Mouse (Mus musculus) gastrocnemius, postnatal 36 days (tissue): ENCODE results near the gene Gm10147. TPM values are rescaled to one million over a fixed set of nuclear protein-coding genes. Genes with fewer than 3 reads are reported as not detected.
"Not testable (repeated sequence)": the region's sequence is repeated elsewhere in the genome, so short reads cannot be mapped to it uniquely, and the experiment has no call there.

ENCODE experiments used
- DNase-seq, 2 experiments: peaks; one replicate each; pipeline ENCODE4 v3.0.0; 2022
- intact Hi-C: fragments of 180-260 bp; cut with DNase I; formaldehyde crosslinking; loops from one replicate; pipeline ENCODE4 v1.15.1; 2025
- long read RNA-seq, 2 experiments: library from polyadenylated mRNA; stranded (forward); transcript quantifications; one replicate each; pipeline ENCODE4 v2.0.0; 2021
- microRNA-seq, 2 experiments: library from miRNA; unstranded; fragments of <30 nt; microRNA quantifications; one replicate each; pipeline ENCODE4 v1.2.0; 2021
- total RNA-seq, 2 experiments: library from RNA; stranded (reverse); gene quantifications; 2 replicates each; pipeline ENCODE4 v1.2.3; 2021

The Gm10147 gene
- not detected for total RNA-seq
- long read RNA-seq, experiment 1 = 0 reads
- long read RNA-seq, experiment 2 = 0 reads

DNA sequence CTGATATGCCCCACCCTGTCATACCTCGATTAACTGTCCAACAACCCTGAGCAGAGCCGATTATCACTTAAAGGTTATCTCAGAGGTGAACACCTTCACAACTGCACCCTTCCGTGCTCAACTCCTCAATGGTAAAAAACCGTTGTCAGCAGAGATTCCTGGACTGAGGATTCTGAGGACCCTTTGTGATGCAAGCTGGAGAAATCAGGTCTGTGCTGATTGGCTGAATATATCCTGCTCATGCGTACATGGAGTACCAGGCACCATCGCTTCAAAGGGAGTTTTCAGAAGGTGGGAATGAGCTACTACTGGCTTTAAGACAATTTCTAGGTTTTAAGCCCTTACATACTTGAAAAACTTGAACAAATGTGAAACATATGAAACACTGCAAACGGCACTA lies at the start of gene Gm10147:
Gene Gm10147 (minus strand): TSS at position 101 of the 400 bp plus-strand sequence.
- DNase-seq, intact Hi-C loops: not testable (repeated sequence)

Small RNA genes within 50 kb of the gene (microRNA-seq; reads per million reads assigned to microRNA genes)
- gene Gm44499 = 0 reads per million in 2 experiments
